Mouse (Mus musculus) stomach, postnatal 0 days (tissue): ENCODE results near the gene Nrl. TPM values are rescaled to one million over a fixed set of nuclear protein-coding genes. Genes with fewer than 3 reads are reported as not detected.

ENCODE experiments used
- ATAC-seq: fragments of 200-750 bp; cut with Nextera tagmentation; 2 replicates; pipeline ENCODE4 v1.8.0; 2017; ENCODE audit not compliant: low FRiP score, low TSS enrichment
- DNase-seq: peaks from one replicate; pipeline ENCODE4 v3.0.0-alpha.2; 2016; ENCODE audit warnings: low spot score
- H3K27ac ChIP-seq: fragments of 300-500 bp; sonication (generic); replicated peaks from 2 replicates; pipeline ENCODE4 v1.5.1; 2014; ENCODE audit warnings: mild to moderate bottlenecking, control low read depth
- H3K27me3 ChIP-seq: fragments of 300-500 bp; sonication (generic); 2 replicates; pipeline ENCODE4 v1.6.1; 2014; ENCODE audit warnings: low read length; ENCODE audit not compliant: control insufficient read depth, insufficient read depth
- H3K36me3 ChIP-seq: fragments of 300-500 bp; sonication (generic); 2 replicates; pipeline ENCODE4 v1.6.1; 2014; ENCODE audit warnings: low read length, mixed read lengths; ENCODE audit not compliant: control insufficient read depth, insufficient read depth
- H3K4me1 ChIP-seq: fragments of 300-500 bp; sonication (generic); replicated peaks from 2 replicates; pipeline ENCODE4 v1.6.1; 2014; ENCODE audit warnings: antibody characterized with exemption; ENCODE audit not compliant: control insufficient read depth, insufficient read depth
- H3K4me2 ChIP-seq: fragments of 300-500 bp; sonication (generic); replicated peaks from 2 replicates; pipeline ENCODE4 v1.6.1; 2014; ENCODE audit warnings: low read depth, mild to moderate bottlenecking, control low read depth, moderate library complexity
- H3K4me3 ChIP-seq: fragments of 300-500 bp; sonication (generic); 2 replicates; pipeline ENCODE4 v1.5.1; 2014; ENCODE audit warnings: low read depth, low read length, control low read depth
- H3K9ac ChIP-seq: fragments of 300-500 bp; sonication (generic); 2 replicates; pipeline ENCODE4 v1.6.1; 2014; ENCODE audit warnings: mild to moderate bottlenecking, low read length, control low read depth, mixed read lengths
- H3K9me3 ChIP-seq: fragments of 300-500 bp; sonication (generic); 2 replicates; pipeline ENCODE4 v1.6.1; 2016; ENCODE audit warnings: low read length; ENCODE audit not compliant: control insufficient read depth
- CTCF ChIP-seq: IDR thresholded peaks from 2 replicates; pipeline ENCODE4 v1.5.1; 2016; ENCODE audit warnings: antibody characterized with exemption, low read depth, mild to moderate bottlenecking, moderate library complexity
- EP300 ChIP-seq: optimal IDR thresholded peaks from 2 replicates; pipeline ENCODE3; 2016; ENCODE audit warnings: antibody characterized with exemption
- WGBS: fragments of 180-500 bp; shearing (Covaris S2); extraction: QIAGEN DNeasy Blood & Tissue Kit; methylation state at CpG from one replicate; pipeline ENCODE4 v1.1.7; 2014; 5-methylcytosine and 5-hydroxymethylcytosine counted together
- polyA plus RNA-seq: library from polyadenylated mRNA; unstranded; fragments of >200 nt; fragmentation: Nextera tagmentation; extraction: Ambion mirVana; gene quantifications from 2 replicates; pipeline ENCODE4 v1.2.1, GENCODE M21; 2015

The Nrl gene
- polyA plus RNA-seq, 1 experiment from 2014 or later, result not detected

GRCm38 (mm10) chr14:55527940-55528339, 3.2 kb upstream of the Nrl start:
- TF ChIP-seq CTCF, result peak; percentile 70
- TF ChIP-seq EP300, result no peak
- Histone ChIP-seq H3K27ac (no peak overlapping the region), H3K27me3 (no peaks in the 10 kb centered on the region), H3K4me1 (no peaks in the 10 kb centered on the region), H3K4me3 (no peak overlapping the region), H3K9ac (no peak overlapping the region), H3K9me3 (no peaks in the 10 kb centered on the region), H3K36me3 (no peaks in the 10 kb centered on the region), H3K4me2 (no peak overlapping the region)
- ATAC-seq (no peak), DNase-seq (peak; percentile 38)
- WGBS, result 22% methylated on average over 3 of the region's 3 CpGs

- Histone ChIP-seq H3K27me3 (no peaks in the 10 kb centered on the region), H3K4me3 (no peak overlapping the region), H3K9me3 (no peaks in the 10 kb centered on the region), H3K36me3 (no peaks in the 10 kb centered on the region), H3K4me1 (no peaks in the 10 kb centered on the region), H3K9ac (no peak overlapping the region), H3K4me2 (no peak overlapping the region), H3K27ac (no peak overlapping the region)
- TF ChIP-seq CTCF (no peak), EP300 (no peak)
- ATAC-seq (no peak), DNase-seq (no peak)
- WGBS, result 68% methylated on average over 2 of the region's 2 CpGs
These were observed 1.9 kb upstream of the Nrl start for GRCm38 (mm10) chr14:55526674-55527073.

- no peak for TF ChIP-seq CTCF
- no peak for TF ChIP-seq EP300
- no peaks in the 10 kb centered on the region for H3K36me3 ChIP-seq
- H3K9ac ChIP-seq, result no peak overlapping the region
- H3K27me3 ChIP-seq, result no peaks in the 10 kb centered on the region
- no peak overlapping the region for H3K27ac ChIP-seq
- no peak overlapping the region for H3K4me3 ChIP-seq
- no peaks in the 10 kb centered on the region for H3K4me1 ChIP-seq
- WGBS, result 48% methylated on average over 4 of the region's 4 CpGs
- no peak for ATAC-seq
- no peak for DNase-seq
- no peaks in the 10 kb centered on the region for H3K9me3 ChIP-seq
- H3K4me2 ChIP-seq, result no peak overlapping the region
These were observed 719 bp downstream of the Nrl start for GRCm38 (mm10) chr14:55524062-55524461.

- Histone ChIP-seq H3K27me3 (no peaks in the 10 kb centered on the region), H3K9ac (peak overlapping the region; percentile 52), H3K27ac (no peak overlapping the region), H3K4me1 (no peaks in the 10 kb centered on the region), H3K4me2 (peak overlapping the region; percentile 62), H3K9me3 (no peaks in the 10 kb centered on the region), H3K4me3 (peak overlapping the region; percentile 36), H3K36me3 (no peaks in the 10 kb centered on the region)
- TF ChIP-seq EP300, result no peak
- TF ChIP-seq CTCF, result peak; percentile 39
- WGBS, result under 1% methylated on average over 61 of the region's 61 CpGs
- DNase-seq (peak; percentile 38), ATAC-seq (0 out of 2 replicates have a peak, but pooled peaks have one; percentile 33)
These were observed 4.1 kb downstream of the Nrl start for GRCm38 (mm10) chr14:55520451-55521361.

GRCm38 (mm10) chr14:55519604-55520003, 5.2 kb downstream of the Nrl start:
- no peak for DNase-seq
- Histone ChIP-seq H3K4me2 (no peak overlapping the region), H3K36me3 (no peaks in the 10 kb centered on the region), H3K27ac (no peak overlapping the region), H3K4me1 (no peaks in the 10 kb centered on the region), H3K4me3 (no peak overlapping the region), H3K9me3 (no peaks in the 10 kb centered on the region), H3K9ac (no peak overlapping the region), H3K27me3 (no peaks in the 10 kb centered on the region)
- no peak for TF ChIP-seq CTCF
- no peak for TF ChIP-seq EP300
- ATAC-seq, result no peak
- 72% methylated on average over 4 of the region's 4 CpGs for WGBS

GRCm38 (mm10) chr14:55518897-55519296, 5.9 kb downstream of the Nrl start:
- TF ChIP-seq EP300, result no peak
- TF ChIP-seq CTCF, result no peak

More at GRCm38 (mm10) chr14:55518897-55519296, 5.9 kb downstream of the Nrl start:
- 71% methylated on average over 2 of the region's 2 CpGs for WGBS
- Histone ChIP-seq H3K9me3 (no peaks in the 10 kb centered on the region), H3K27ac (no peak overlapping the region), H3K4me2 (no peak overlapping the region), H3K27me3 (no peaks in the 10 kb centered on the region), H3K4me1 (no peaks in the 10 kb centered on the region), H3K36me3 (no peaks in the 10 kb centered on the region), H3K9ac (no peak overlapping the region), H3K4me3 (no peak overlapping the region)
- DNase-seq, result no peak
- no peak for ATAC-seq
